Comparison of ENCODE assay signal across 7 mouse cellular contexts in the genomic region with DNA sequence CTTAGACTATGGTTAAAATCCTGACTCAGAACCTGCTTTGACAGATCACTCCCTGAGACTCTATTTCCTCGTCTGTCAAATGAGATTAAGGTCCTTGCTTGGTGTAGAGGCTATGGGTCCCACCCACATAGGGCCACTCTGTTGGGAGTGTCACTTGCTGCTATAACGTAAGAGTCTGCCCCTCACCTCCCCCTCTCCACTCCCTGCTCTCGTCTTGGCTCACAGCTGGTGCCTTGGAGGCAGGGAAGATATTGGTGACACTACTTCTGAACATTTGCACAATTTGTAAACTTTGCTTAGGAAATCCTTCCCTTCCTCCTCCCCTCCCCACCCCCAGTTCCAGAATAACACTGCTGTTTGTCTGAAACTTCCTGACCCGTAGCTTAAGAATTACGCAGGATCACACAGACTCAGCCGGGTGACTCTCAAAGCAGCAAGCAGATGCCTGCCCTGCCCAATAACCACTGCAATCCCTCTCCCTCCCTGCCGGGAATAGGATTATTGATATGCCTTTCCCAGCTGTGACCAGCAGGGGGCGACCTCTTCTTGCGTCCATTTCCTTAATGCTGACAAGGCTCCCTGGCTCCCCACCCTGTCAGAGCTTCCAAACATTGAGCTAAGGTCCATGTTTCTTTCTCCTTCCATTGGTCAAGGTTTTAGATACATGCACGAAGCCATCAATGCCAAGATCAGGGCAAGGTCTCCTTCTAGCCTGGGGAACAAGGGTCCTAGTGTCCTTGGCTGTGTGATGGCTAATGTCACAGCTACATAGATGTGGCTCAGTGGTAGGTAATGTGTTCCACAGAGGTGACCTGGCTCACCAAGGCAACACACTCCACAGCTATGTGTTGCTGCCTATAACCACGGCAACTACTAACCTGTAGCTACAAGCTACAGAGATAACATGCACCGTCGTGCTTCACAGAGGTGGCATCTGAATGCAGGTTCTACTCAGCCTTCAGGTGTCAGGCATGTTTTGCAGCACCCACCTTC.
DNase-seq lines count a peak whose midpoint lies in the region; ATAC-seq and TF ChIP-seq lines count a peak whose summit lies in the region.

No protein-coding gene starts in this region.

- no peak overlapping the region for H3K27ac ChIP-seq in limb, embryonic 13.5 days
- H3K27ac ChIP-seq in midbrain, postnatal 0 days (ENCODE audit: low read depth, low read length), result no peak overlapping the region
- no peak overlapping the region for H3K27ac ChIP-seq in spleen, adult 2 months (ENCODE audit: insufficient read depth, low read length)

- ATAC-seq in limb, embryonic 13.5 days (ENCODE audit: low FRiP score, low read depth), result peak; percentile 51
- ATAC-seq in midbrain, postnatal 0 days (ENCODE audit: low FRiP score), result peak; percentile 65

- no peak overlapping the region for H3K4me3 ChIP-seq in limb, embryonic 13.5 days
- no peak overlapping the region for H3K4me3 ChIP-seq in midbrain, postnatal 0 days (ENCODE audit: low read depth, low read length)
- no peak overlapping the region for H3K4me3 ChIP-seq in spleen, adult 2 months (ENCODE audit: extremely low read depth, insufficient read depth, insufficient read length)

- H3K27me3 ChIP-seq in limb, embryonic 13.5 days, result peaks cover 32% of the 10 kb centered on the region
- no peaks in the 10 kb centered on the region for H3K27me3 ChIP-seq in midbrain, postnatal 0 days (ENCODE audit: insufficient read depth, low read length)
- no peaks in the 10 kb centered on the region for H3K27me3 ChIP-seq in spleen, adult 2 months (ENCODE audit: control insufficient read depth, insufficient read depth, low read length)

- H3K4me2 ChIP-seq in limb, embryonic 13.5 days (replicated peaks), result no peak overlapping the region
- no peak overlapping the region for H3K4me2 ChIP-seq in midbrain, postnatal 0 days (ENCODE audit: low read depth, low read length, poor library complexity, severe bottlenecking)

- no peaks in the 10 kb centered on the region for H3K36me3 ChIP-seq in limb, embryonic 13.5 days
- H3K36me3 ChIP-seq in midbrain, postnatal 0 days (ENCODE audit: insufficient read depth, low read length), result no peaks in the 10 kb centered on the region
- H3K36me3 ChIP-seq in spleen, adult 2 months (ENCODE audit: control insufficient read depth, insufficient read depth, low read length), result no peaks in the 10 kb centered on the region

- intact Hi-C loops in gastrocnemius, postnatal 36 days (cut with DNase I), result no loop called here

- peak; percentile 79 for DNase-seq in adrenal gland, adult 2 months
- peak; percentile 91 for DNase-seq in embryo, embryonic 10.5 days (ENCODE audit: low spot score)
- peak; percentile 53 to 61 for DNase-seq in gastrocnemius, postnatal 36 days
- DNase-seq in kidney, adult 8-10 months, result peak; percentile 20 to 70
- DNase-seq in midbrain, postnatal 0 days (ENCODE audit: low spot score), result peak; percentile 81
- DNase-seq in spleen, adult 2 months (ENCODE audit: low read depth in 1 of 2, low spot score in 2 of 2), result peak in 1 of 2 experiments; percentile 42

- H3K9ac ChIP-seq in limb, embryonic 13.5 days, result no peak overlapping the region
- no peak overlapping the region for H3K9ac ChIP-seq in midbrain, postnatal 0 days (replicated peaks; ENCODE audit: low read length, poor library complexity, severe bottlenecking)

- no peaks in the 10 kb centered on the region for H3K9me3 ChIP-seq in limb, embryonic 13.5 days
- H3K9me3 ChIP-seq in midbrain, postnatal 0 days (ENCODE audit: low read length), result no peaks in the 10 kb centered on the region

- WGBS in limb, embryonic 13.5 days, result 26% methylated on average over 13 of the region's 13 CpGs
- WGBS in midbrain, postnatal 0 days, result 23% methylated on average over 13 of the region's 13 CpGs
- 28% methylated on average over 13 of the region's 13 CpGs for WGBS in spleen, adult 2 months

- no peaks in the 10 kb centered on the region; the same call in 1 of the 2 replicates for H3K4me1 ChIP-seq in limb, embryonic 13.5 days
- H3K4me1 ChIP-seq in midbrain, postnatal 0 days (ENCODE audit: insufficient read depth, low read length), result no peaks in the 10 kb centered on the region
- no peaks in the 10 kb centered on the region for H3K4me1 ChIP-seq in spleen, adult 2 months (ENCODE audit: control insufficient read depth, insufficient read depth, insufficient read length)

- peak; percentile 99 for TF ChIP-seq CTCF in midbrain, postnatal 0 days (IDR thresholded peaks at IDR 0.05)
- peak; percentile 71; the same call in 1 of the 2 replicates for TF ChIP-seq CTCF in spleen, adult 2 months (IDR thresholded peaks at IDR 0.05; ENCODE audit: extremely low read depth, insufficient read depth, insufficient read length, insufficient replicate concordance)

- TF ChIP-seq POLR2A in spleen, adult 2 months (IDR thresholded peaks at IDR 0.05; ENCODE audit: low read depth, low read length), result no peak
